Mouse (Mus musculus) liver, postnatal 0 days (tissue): ENCODE results near the gene Pde9a. TPM values are rescaled to one million over a fixed set of nuclear protein-coding genes. Genes with fewer than 3 reads are reported as not detected.

Source experiments
- ATAC-seq: fragments of 200-750 bp; cut with Nextera tagmentation; 2 replicates; pipeline ENCODE4 v1.8.0; 2017; ENCODE audit warnings: mild to moderate bottlenecking, moderate library complexity
- DNase-seq: peaks from one replicate; pipeline ENCODE4 v3.0.0-alpha.2; 2016
- H3K27ac ChIP-seq: fragments of 300-500 bp; sonication (generic); 2 replicates; pipeline ENCODE4 v1.5.1; 2014; ENCODE audit warnings: antibody characterized with exemption, moderate library complexity, mild to moderate bottlenecking, low read depth
- H3K27me3 ChIP-seq: fragments of 300-500 bp; sonication (generic); 2 replicates; pipeline ENCODE4 v1.6.1; 2014; ENCODE audit warnings: low read length, control low read depth, mixed read lengths; ENCODE audit not compliant: insufficient read depth
- H3K36me3 ChIP-seq: fragments of 300-500 bp; sonication (generic); replicated peaks from 2 replicates; pipeline ENCODE4 v1.6.1; 2014; ENCODE audit warnings: mild to moderate bottlenecking, control low read depth, low read length, moderate library complexity, mixed read lengths; ENCODE audit not compliant: insufficient read depth
- H3K4me1 ChIP-seq: fragments of 300-500 bp; sonication (generic); 2 replicates; pipeline ENCODE4 v1.6.1; 2014; ENCODE audit warnings: antibody characterized with exemption, mild to moderate bottlenecking, control low read depth; ENCODE audit not compliant: insufficient read depth
- H3K4me2 ChIP-seq: fragments of 300-500 bp; sonication (generic); 2 replicates; pipeline ENCODE4 v1.6.1; 2014; ENCODE audit warnings: low read depth, mild to moderate bottlenecking, low read length, moderate library complexity, mixed read lengths
- H3K4me3 ChIP-seq: fragments of 300-500 bp; sonication (generic); 2 replicates; pipeline ENCODE4 v1.5.1; 2014; ENCODE audit warnings: low read depth, low read length
- H3K9ac ChIP-seq: fragments of 300-500 bp; sonication (generic); replicated peaks from 2 replicates; pipeline ENCODE4 v1.6.1; 2014; ENCODE audit warnings: mild to moderate bottlenecking, moderate library complexity
- H3K9me3 ChIP-seq: fragments of 300-500 bp; sonication (generic); 2 replicates; pipeline ENCODE4 v1.6.1; 2016; ENCODE audit warnings: mild to moderate bottlenecking, control low read depth, low read length, mixed read lengths
- CTCF ChIP-seq: sonication (generic); IDR thresholded peaks from 2 replicates; pipeline ENCODE4 v1.5.1; 2016; ENCODE audit warnings: antibody characterized with exemption, low read depth
- EP300 ChIP-seq: IDR thresholded peaks from 2 replicates; pipeline ENCODE4 v1.6.1; 2016; ENCODE audit warnings: antibody characterized with exemption, low read depth, mild to moderate bottlenecking
- WGBS: fragments of 180-500 bp; shearing (Covaris S2); extraction: QIAGEN DNeasy Blood & Tissue Kit; methylation state at CpG from one replicate; pipeline ENCODE4 v1.1.7; 2014; ENCODE audit not compliant: insufficient replicate concordance; 5-methylcytosine and 5-hydroxymethylcytosine counted together
- polyA plus RNA-seq: library from polyadenylated mRNA; unstranded; fragments of >200 nt; fragmentation: Nextera tagmentation; extraction: Ambion mirVana; gene quantifications from 2 replicates; pipeline ENCODE4 v1.2.1, GENCODE M21; 2015

Pde9a gene
- polyA plus RNA-seq, 1 experiment from 2014 or later, result 7.6 TPM

- WGBS, result 56% methylated on average over 12 of the region's 12 CpGs
- H3K9me3 ChIP-seq, result no peaks in the 10 kb centered on the region
- peaks cover 3% of the 10 kb centered on the region; the same call in 1 of the 2 replicates for H3K4me1 ChIP-seq
- H3K4me3 ChIP-seq, result no peak overlapping the region
- H3K4me2 ChIP-seq, result no peak overlapping the region
- H3K27ac ChIP-seq, result no peak overlapping the region
- no peak for TF ChIP-seq CTCF
- no peak overlapping the region for H3K9ac ChIP-seq
- peaks cover 40% of the 10 kb centered on the region for H3K36me3 ChIP-seq
- DNase-seq (no peak), ATAC-seq (peak; percentile 78)
- H3K27me3 ChIP-seq, result no peaks in the 10 kb centered on the region
Measured at GRCm38 (mm10) chr17:31502261-31502927, 116.4 kb downstream of the Pde9a start.

DNA sequence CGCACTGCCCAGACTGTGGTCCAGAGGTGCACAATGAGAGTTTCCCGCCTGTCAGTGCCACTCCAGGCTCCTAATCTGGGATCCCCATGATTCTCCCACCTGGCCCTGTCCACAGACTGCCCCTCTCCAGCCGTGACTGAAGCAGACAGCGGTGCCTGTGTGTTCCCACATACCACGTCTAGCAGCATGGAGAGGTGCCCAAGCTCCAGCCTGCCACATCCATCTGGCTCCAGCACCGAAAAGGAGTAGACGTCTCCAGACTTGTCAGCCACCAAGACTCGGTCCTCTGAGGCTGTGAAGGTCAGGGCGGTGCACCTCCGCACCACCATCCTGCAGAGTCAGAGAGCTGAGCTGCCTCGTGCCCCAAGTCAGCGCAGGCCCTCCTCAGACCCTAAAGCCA is 117.3 kb downstream of the Pde9a start:
- no peaks in the 10 kb centered on the region for H3K27me3 ChIP-seq
- no peak for DNase-seq
- no peak overlapping the region for H3K4me3 ChIP-seq
- H3K27ac ChIP-seq, result no peak overlapping the region
- no peak for TF ChIP-seq EP300
- no peak for TF ChIP-seq CTCF
- no peaks in the 10 kb centered on the region for H3K9me3 ChIP-seq
- H3K4me2 ChIP-seq, result no peak overlapping the region
- ATAC-seq, result no peak
- H3K4me1 ChIP-seq, result peaks cover 3% of the 10 kb centered on the region; the same call in 1 of the 2 replicates
- 92% methylated on average over 12 of the region's 12 CpGs for WGBS
- peaks cover 42% of the 10 kb centered on the region for H3K36me3 ChIP-seq
- no peak overlapping the region for H3K9ac ChIP-seq

DNA sequence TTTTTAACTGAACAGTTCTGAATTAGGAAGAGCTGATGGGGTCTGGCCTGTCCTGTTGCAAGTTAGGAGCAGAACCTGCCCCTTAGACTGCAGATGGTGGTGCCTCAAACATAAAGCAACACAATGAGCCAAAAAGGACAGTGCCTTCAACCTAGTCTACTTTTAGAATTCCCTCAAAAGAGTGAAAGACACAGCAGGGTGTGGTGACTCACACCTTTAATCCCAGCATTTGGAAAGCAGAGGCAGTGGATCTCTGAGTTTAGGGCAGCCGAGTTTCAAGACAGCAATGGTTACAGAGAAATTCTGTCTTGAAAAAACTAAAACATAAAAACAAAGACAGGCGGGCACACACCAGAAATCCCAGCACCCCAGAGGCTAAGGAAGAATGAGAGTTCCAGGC is 117.9 kb downstream of the Pde9a start:
- Histone ChIP-seq H3K4me3 (no peak overlapping the region), H3K27me3 (no peaks in the 10 kb centered on the region), H3K27ac (no peak overlapping the region), H3K9me3 (no peaks in the 10 kb centered on the region), H3K9ac (no peak overlapping the region), H3K4me1 (peaks cover 3% of the 10 kb centered on the region; the same call in 1 of the 2 replicates), H3K4me2 (no peak overlapping the region), H3K36me3 (peaks cover 42% of the 10 kb centered on the region)
- ATAC-seq (no peak), DNase-seq (no peak)
- TF ChIP-seq EP300 (no peak), CTCF (no peak)
- 82% methylated on average over 2 of the region's 2 CpGs for WGBS

DNA sequence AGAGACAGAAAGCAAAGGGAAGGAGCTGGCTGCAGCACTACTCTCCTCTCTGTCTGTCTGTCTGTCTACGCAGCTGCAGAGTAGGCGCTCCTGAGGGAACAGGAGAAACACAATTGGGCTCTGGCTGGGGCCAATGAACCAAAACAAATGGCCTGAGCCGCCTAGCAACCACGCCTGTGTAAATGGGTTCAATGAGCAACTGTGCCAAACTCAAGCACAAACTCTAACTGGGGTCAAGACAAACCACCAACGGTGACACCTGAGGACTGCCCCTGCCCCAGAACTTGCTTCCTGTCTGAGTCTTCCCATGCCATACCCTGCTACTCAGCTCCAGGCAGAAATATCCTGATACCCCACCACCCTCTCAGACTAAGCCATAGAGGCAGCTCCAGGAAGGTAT is 119.0 kb downstream of the Pde9a start:
- no peak overlapping the region for H3K4me2 ChIP-seq
- whole genome bisulfite sequencing, result 82% methylated on average over 5 of the region's 5 CpGs

GRCm38 (mm10) chr17:31506282-31506681 is 120.3 kb downstream of the Pde9a start:
- no peaks in the 10 kb centered on the region for H3K27me3 ChIP-seq
- H3K9ac ChIP-seq, result no peak overlapping the region
- H3K4me3 ChIP-seq, result no peak overlapping the region
- DNase-seq (no peak), ATAC-seq (no peak)
- peaks cover 40% of the 10 kb centered on the region for H3K36me3 ChIP-seq
- no peak overlapping the region for H3K4me2 ChIP-seq
- no peak overlapping the region for H3K27ac ChIP-seq
- TF ChIP-seq EP300, result no peak
- no peak for TF ChIP-seq CTCF
- peaks cover 6% of the 10 kb centered on the region for H3K4me1 ChIP-seq
- no peaks in the 10 kb centered on the region for H3K9me3 ChIP-seq
- 70% methylated on average over 7 of the region's 7 CpGs for WGBS

More for the DNA sequence above, 119.0 kb downstream of the Pde9a start:
- Histone ChIP-seq H3K36me3 (peaks cover 50% of the 10 kb centered on the region), H3K4me1 (peaks cover 3% of the 10 kb centered on the region; the same call in 1 of the 2 replicates), H3K9me3 (no peaks in the 10 kb centered on the region), H3K27ac (no peak overlapping the region), H3K4me3 (no peak overlapping the region), H3K27me3 (no peaks in the 10 kb centered on the region), H3K9ac (no peak overlapping the region)
- no peak for ATAC-seq
- no peak for DNase-seq
- TF ChIP-seq CTCF (no peak), EP300 (no peak)

GRCm38 (mm10) chr17:31510944-31511343 is 124.9 kb downstream of the Pde9a start:
- H3K9me3 ChIP-seq, result no peaks in the 10 kb centered on the region
- H3K9ac ChIP-seq, result no peak overlapping the region
- peak overlapping the region; percentile 97; the same call in 1 of the 2 replicates for H3K4me2 ChIP-seq
- H3K4me3 ChIP-seq, result peak overlapping the region; percentile 92
- ATAC-seq (no peak), DNase-seq (no peak)
- H3K4me1 ChIP-seq, result peaks cover 18% of the 10 kb centered on the region
- H3K27ac ChIP-seq, result no peak overlapping the region
- no peaks in the 10 kb centered on the region for H3K27me3 ChIP-seq
- peaks cover 17% of the 10 kb centered on the region for H3K36me3 ChIP-seq
- peak; percentile 43 for TF ChIP-seq CTCF
- TF ChIP-seq EP300, result no peak
- WGBS, result 83% methylated on average over 6 of the region's 6 CpGs
